Mouse (Mus musculus) limb, embryonic 13.5 days (tissue): ENCODE measurements at regions not wholly inside any gene's neighbourhood (a gene's known extent, or its start where the extent isn't known, plus 50 kb on each side); places are given as distances from the start of the nearest gene placed in this dataset.
A peak's percentile ranks its signal among the peaks of the same experiment; 100 is the strongest.

Source experiments
- ATAC-seq: fragments of 200-750 bp; cut with Nextera tagmentation; 2 replicates; pipeline ENCODE4 v1.8.0; 2017; ENCODE audit warnings: low read depth, moderate number of reproducible peaks, moderate TSS enrichment; ENCODE audit not compliant: low FRiP score
- H3K27ac ChIP-seq: fragments of 300-500 bp; sonication (generic); 2 replicates; pipeline ENCODE4 v1.5.1; 2015; ENCODE audit warnings: inconsistent platforms, mild to moderate bottlenecking, moderate library complexity
- H3K27me3 ChIP-seq: fragments of 300-500 bp; sonication (generic); 2 replicates; pipeline ENCODE4 v1.6.1; 2015; ENCODE audit warnings: mild to moderate bottlenecking, inconsistent platforms
- H3K36me3 ChIP-seq: fragments of 300-500 bp; sonication (generic); 2 replicates; pipeline ENCODE4 v1.6.1; 2015; ENCODE audit warnings: inconsistent platforms, mild to moderate bottlenecking, moderate library complexity
- H3K4me1 ChIP-seq: fragments of 300-500 bp; sonication (generic); 2 replicates; pipeline ENCODE4 v1.6.1; 2015; ENCODE audit warnings: inconsistent platforms
- H3K4me2 ChIP-seq: fragments of 300-500 bp; sonication (generic); replicated peaks from 2 replicates; pipeline ENCODE4 v1.6.1; 2015; ENCODE audit warnings: inconsistent platforms, mild to moderate bottlenecking, moderate library complexity
- H3K4me3 ChIP-seq: fragments of 300-500 bp; sonication (generic); 2 replicates; pipeline ENCODE4 v1.5.1; 2015; ENCODE audit warnings: moderate library complexity, mild to moderate bottlenecking, inconsistent platforms
- H3K9ac ChIP-seq: fragments of 300-500 bp; sonication (generic); 2 replicates; pipeline ENCODE4 v1.6.1; 2015; ENCODE audit warnings: mild to moderate bottlenecking, inconsistent platforms
- H3K9me3 ChIP-seq: fragments of 300-500 bp; sonication (generic); 2 replicates; pipeline ENCODE4 v1.6.1; 2016; ENCODE audit warnings: inconsistent platforms
- WGBS: fragments of 180-500 bp; shearing (Covaris S2); methylation state at CpG from one replicate; pipeline ENCODE4 v1.1.7; 2015; 5-methylcytosine and 5-hydroxymethylcytosine counted together

DNA sequence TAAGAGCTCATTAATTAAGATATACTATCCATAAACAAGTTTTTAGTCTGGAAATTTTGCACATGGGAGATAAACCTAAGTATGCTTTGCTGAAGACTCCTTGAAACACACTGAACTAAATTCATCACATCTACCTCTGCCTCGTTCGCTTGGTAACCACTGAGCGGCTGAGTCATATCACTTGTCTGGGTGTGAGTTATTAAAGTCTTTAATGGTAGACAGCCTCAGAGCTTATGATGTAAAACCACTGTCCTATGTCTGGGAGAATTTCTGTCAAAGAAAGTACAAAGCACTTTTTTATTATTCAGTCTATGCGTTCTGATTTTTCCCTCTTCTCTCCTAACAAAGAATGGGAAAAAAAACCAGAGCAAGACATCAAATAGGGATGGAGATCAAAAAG, 207.3 kb downstream of the Arl4a start:
- Histone ChIP-seq H3K36me3 (no peaks in the 10 kb centered on the region), H3K27me3 (no peaks in the 10 kb centered on the region), H3K4me2 (no peak overlapping the region), H3K4me1 (no peaks in the 10 kb centered on the region), H3K9ac (no peak overlapping the region), H3K9me3 (peaks cover 5% of the 10 kb centered on the region; the same call in 1 of the 2 replicates), H3K27ac (no peak overlapping the region), H3K4me3 (no peak overlapping the region)
- ATAC-seq: no peak
- 81% methylated on average over 4 of the region's 4 CpGs for WGBS

DNA sequence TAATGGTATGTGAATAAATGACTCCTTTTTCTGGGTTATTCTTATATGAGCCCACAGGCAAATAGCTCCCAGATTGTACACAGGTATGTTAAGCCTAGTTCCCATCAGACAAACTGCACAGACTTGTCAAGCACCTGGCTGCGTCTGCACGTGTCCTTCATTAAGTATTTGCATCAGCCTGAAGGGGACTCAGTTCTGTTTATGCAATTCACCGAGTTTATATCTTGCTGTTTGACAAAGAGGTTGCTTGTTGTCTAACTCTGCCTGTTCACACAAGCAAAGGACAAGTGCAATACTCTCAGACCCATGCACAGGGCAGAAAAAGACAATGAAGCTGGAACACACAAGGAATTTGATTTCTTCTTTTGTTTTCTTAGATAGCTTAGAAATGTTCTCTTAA, 215.2 kb downstream of the Arl4a start:
- H3K4me3 ChIP-seq: no peak overlapping the region
- H3K36me3 ChIP-seq: no peaks in the 10 kb centered on the region
- no peak for ATAC-seq
- H3K4me2 ChIP-seq: no peak overlapping the region
- H3K27me3 ChIP-seq: no peaks in the 10 kb centered on the region
- no peaks in the 10 kb centered on the region for H3K4me1 ChIP-seq
- H3K9ac ChIP-seq: no peak overlapping the region
- no peaks in the 10 kb centered on the region for H3K9me3 ChIP-seq
- no peak overlapping the region for H3K27ac ChIP-seq
- WGBS: 63% methylated on average over 3 of the region's 3 CpGs

DNA sequence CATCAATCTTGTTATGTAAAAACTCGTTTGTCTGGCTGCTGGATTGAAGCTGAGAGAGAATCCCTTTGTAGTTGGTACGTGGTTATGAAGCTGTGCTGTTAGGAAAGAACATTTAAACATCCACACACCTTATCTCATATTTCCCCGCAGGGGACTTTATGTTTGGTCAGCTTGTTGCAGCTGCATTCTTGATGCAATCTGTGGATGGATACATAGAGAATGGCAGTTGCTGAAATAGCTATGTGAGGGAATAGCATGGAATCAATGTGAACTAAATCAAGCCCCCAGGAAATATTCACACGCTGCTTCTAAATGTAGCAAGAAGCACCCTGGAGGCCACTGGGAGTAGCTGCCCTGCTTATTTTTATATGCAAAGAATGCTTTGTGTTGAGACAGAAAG, 236.3 kb downstream of the Arl4a start:
- Histone ChIP-seq H3K4me2 (no peak overlapping the region), H3K4me1 (no peaks in the 10 kb centered on the region), H3K9ac (no peak overlapping the region), H3K27ac (no peak overlapping the region), H3K4me3 (no peak overlapping the region), H3K36me3 (no peaks in the 10 kb centered on the region), H3K27me3 (no peaks in the 10 kb centered on the region), H3K9me3 (no peaks in the 10 kb centered on the region)
- no peak for ATAC-seq
- WGBS: 53% methylated on average over 4 of the region's 4 CpGs

GRCm38 (mm10) chr12:39797843-39798242, 240.0 kb downstream of the Arl4a start:
- Histone ChIP-seq H3K27ac (no peak overlapping the region), H3K4me2 (no peak overlapping the region), H3K36me3 (no peaks in the 10 kb centered on the region), H3K4me1 (no peaks in the 10 kb centered on the region), H3K4me3 (no peak overlapping the region), H3K9me3 (no peaks in the 10 kb centered on the region), H3K27me3 (no peaks in the 10 kb centered on the region), H3K9ac (no peak overlapping the region)
- ATAC-seq: peak; percentile 64
- WGBS: 81% methylated on average over 2 of the region's 2 CpGs

GRCm38 (mm10) chr12:39796939-39797338, 240.9 kb downstream of the Arl4a start:
- no peak overlapping the region for H3K27ac ChIP-seq
- H3K36me3 ChIP-seq: no peaks in the 10 kb centered on the region
- no peak overlapping the region for H3K9ac ChIP-seq
- H3K4me2 ChIP-seq: no peak overlapping the region
- H3K27me3 ChIP-seq: no peaks in the 10 kb centered on the region
- H3K9me3 ChIP-seq: no peaks in the 10 kb centered on the region
- no peak overlapping the region for H3K4me3 ChIP-seq
- H3K4me1 ChIP-seq: no peaks in the 10 kb centered on the region
- ATAC-seq: no peak
- 88% methylated on average over 3 of the region's 3 CpGs for WGBS

DNA sequence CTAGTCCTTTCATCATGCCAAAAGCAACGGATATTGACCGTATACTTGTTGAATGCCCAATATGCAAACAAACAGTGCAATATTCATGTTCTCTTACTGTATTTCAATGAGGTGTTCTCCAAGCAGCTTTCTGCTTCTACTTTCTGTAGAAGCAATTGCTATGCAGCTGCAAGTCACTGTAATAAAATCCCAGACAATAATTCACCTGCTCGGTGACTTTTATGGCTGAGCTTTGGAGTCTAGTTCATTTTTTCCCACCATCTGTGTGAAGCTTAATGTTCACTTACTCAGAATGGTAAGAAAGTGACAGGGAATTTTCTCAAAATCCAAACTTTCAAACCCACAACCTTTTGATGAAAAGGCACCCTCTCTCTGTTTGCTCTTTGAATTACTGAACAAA, 252.8 kb downstream of the Arl4a start:
- Histone ChIP-seq H3K4me3 (no peak overlapping the region), H3K9me3 (no peaks in the 10 kb centered on the region), H3K9ac (no peak overlapping the region), H3K4me1 (peaks cover 8% of the 10 kb centered on the region), H3K27me3 (no peaks in the 10 kb centered on the region), H3K27ac (no peak overlapping the region), H3K36me3 (no peaks in the 10 kb centered on the region), H3K4me2 (no peak overlapping the region)
- ATAC-seq: no peak
- 41% methylated on average over 3 of the region's 3 CpGs for WGBS

- Histone ChIP-seq H3K9ac (no peak overlapping the region), H3K4me1 (peaks cover 8% of the 10 kb centered on the region), H3K36me3 (no peaks in the 10 kb centered on the region), H3K27ac (no peak overlapping the region), H3K4me3 (no peak overlapping the region), H3K27me3 (no peaks in the 10 kb centered on the region), H3K4me2 (no peak overlapping the region), H3K9me3 (no peaks in the 10 kb centered on the region)
- no peak for ATAC-seq
- 64% methylated on average over 3 of the region's 3 CpGs for WGBS
These were observed 253.3 kb downstream of the Arl4a start for GRCm38 (mm10) chr12:39784532-39784931.

DNA sequence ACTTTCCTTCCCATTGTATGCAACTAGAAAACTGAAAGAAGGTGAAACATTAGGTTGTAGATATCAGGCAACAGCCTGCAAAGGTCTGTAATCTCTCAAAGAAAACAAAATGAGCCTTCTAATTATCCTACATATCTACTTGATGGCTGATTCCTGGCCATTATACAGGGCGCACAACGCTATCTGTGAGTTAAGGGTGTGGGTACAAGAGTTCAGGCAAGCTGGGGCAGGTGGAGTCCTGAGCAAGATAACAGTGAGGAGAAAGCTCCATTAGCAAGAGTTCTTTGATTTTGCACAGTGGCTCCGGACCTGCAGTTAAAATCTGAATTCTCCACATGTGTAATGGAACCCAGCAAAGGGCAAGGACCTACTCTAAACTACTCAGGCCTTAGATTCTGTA, 261.7 kb downstream of the Arl4a start:
- no peak overlapping the region for H3K4me3 ChIP-seq
- H3K27ac ChIP-seq: no peak overlapping the region
- no peaks in the 10 kb centered on the region for H3K27me3 ChIP-seq
- no peaks in the 10 kb centered on the region for H3K36me3 ChIP-seq
- H3K4me1 ChIP-seq: no peaks in the 10 kb centered on the region
- WGBS: 81% methylated on average over 3 of the region's 3 CpGs
- no peak overlapping the region for H3K9ac ChIP-seq
- no peaks in the 10 kb centered on the region for H3K9me3 ChIP-seq
- ATAC-seq: no peak
- no peak overlapping the region for H3K4me2 ChIP-seq

DNA sequence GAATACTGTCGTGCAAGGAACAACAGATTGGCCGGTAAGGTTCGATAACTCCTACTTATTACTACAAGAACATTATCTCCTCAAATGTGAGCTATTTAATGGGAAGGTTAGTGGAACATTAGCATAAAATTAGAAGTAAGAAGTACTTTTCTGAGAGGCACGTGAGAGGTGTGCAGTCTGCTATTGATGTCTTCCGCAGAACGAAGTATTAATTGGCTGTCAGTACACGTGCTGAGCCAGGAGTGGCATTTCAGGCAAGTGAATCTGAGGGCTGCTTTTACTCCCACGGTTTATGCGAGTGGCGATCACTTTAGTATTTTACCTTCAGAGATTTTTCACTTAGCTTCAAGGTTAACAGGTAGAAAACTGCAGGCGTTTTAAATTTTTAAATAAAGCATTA, 270.8 kb downstream of the Arl4a start:
- H3K9me3 ChIP-seq: no peaks in the 10 kb centered on the region
- no peak overlapping the region for H3K4me3 ChIP-seq
- ATAC-seq: no peak
- no peaks in the 10 kb centered on the region for H3K36me3 ChIP-seq
- no peaks in the 10 kb centered on the region for H3K27me3 ChIP-seq
- H3K27ac ChIP-seq: no peak overlapping the region
- H3K4me2 ChIP-seq: no peak overlapping the region
- H3K9ac ChIP-seq: no peak overlapping the region
- H3K4me1 ChIP-seq: no peaks in the 10 kb centered on the region
- 80% methylated on average over 11 of the region's 11 CpGs for WGBS

- Histone ChIP-seq H3K27me3 (no peaks in the 10 kb centered on the region), H3K4me2 (no peak overlapping the region), H3K4me3 (no peak overlapping the region), H3K9ac (no peak overlapping the region), H3K27ac (no peak overlapping the region), H3K4me1 (no peaks in the 10 kb centered on the region), H3K36me3 (no peaks in the 10 kb centered on the region), H3K9me3 (no peaks in the 10 kb centered on the region)
- ATAC-seq: no peak
- WGBS: 86% methylated on average over 3 of the region's 3 CpGs
These were observed 274.3 kb downstream of the Arl4a start for GRCm38 (mm10) chr12:39763529-39763928.

GRCm38 (mm10) chr12:39761946-39762345, 275.9 kb downstream of the Arl4a start:
- H3K9ac ChIP-seq: no peak overlapping the region
- no peaks in the 10 kb centered on the region for H3K36me3 ChIP-seq
- WGBS: 67% methylated on average over 5 of the region's 5 CpGs
- no peaks in the 10 kb centered on the region for H3K27me3 ChIP-seq
- no peaks in the 10 kb centered on the region for H3K4me1 ChIP-seq
- H3K4me3 ChIP-seq: no peak overlapping the region
- ATAC-seq: no peak
- no peak overlapping the region for H3K4me2 ChIP-seq
- no peak overlapping the region for H3K27ac ChIP-seq
- H3K9me3 ChIP-seq: no peaks in the 10 kb centered on the region

GRCm38 (mm10) chr12:39761326-39761725, 276.5 kb downstream of the Arl4a start:
- H3K4me2 ChIP-seq: no peak overlapping the region
- no peaks in the 10 kb centered on the region for H3K27me3 ChIP-seq
- H3K4me1 ChIP-seq: no peaks in the 10 kb centered on the region
- H3K4me3 ChIP-seq: no peak overlapping the region
- no peak overlapping the region for H3K9ac ChIP-seq
- H3K27ac ChIP-seq: no peak overlapping the region
- H3K36me3 ChIP-seq: no peaks in the 10 kb centered on the region
- no peak for ATAC-seq
- no peaks in the 10 kb centered on the region for H3K9me3 ChIP-seq
- WGBS: 74% methylated on average over 1 of the region's 1 CpGs

DNA sequence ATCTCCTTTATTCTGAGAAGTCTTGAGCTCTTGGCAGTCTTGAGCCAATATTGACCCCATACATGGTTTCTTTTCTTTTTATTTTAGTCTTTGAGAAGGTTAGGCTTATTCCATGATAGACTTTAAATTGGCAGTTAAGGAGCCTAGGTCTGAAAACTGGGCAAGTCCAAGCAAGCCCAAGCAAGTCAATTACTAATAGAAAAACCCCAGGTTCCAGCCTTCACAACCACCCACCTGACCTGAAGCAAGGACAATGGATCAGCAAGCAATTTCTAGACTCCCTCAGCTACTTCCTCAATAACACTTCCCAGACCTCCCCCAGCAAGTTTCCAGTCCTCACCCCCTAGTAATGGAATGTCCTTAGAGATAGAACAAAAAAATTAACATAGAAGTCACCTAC, 279.9 kb downstream of the Arl4a start:
- no peaks in the 10 kb centered on the region for H3K9me3 ChIP-seq
- H3K9ac ChIP-seq: no peak overlapping the region
- no peaks in the 10 kb centered on the region for H3K27me3 ChIP-seq
- no peak for ATAC-seq
- H3K27ac ChIP-seq: no peak overlapping the region
- no peaks in the 10 kb centered on the region for H3K4me1 ChIP-seq
- no peak overlapping the region for H3K4me3 ChIP-seq
- H3K4me2 ChIP-seq: no peak overlapping the region
- H3K36me3 ChIP-seq: no peaks in the 10 kb centered on the region

DNA sequence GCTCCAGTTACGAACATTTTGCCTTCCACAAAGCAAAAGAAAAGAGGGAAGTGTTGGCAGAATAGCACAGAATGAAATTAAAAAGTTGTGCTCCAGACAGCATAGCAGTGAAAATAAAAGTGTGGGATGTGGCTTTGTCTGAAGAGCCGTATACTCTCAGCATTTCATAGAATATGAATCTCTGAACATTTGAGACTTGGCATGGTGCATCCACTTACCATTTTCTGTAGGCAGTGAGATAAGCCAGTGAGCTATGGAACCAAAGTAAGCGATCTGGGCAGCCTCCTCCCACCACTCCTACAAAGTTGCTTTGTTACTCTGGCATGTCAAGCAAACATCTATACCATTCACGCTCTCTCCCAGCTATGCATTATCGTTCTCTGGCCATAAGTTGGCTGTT, 286.0 kb downstream of the Arl4a start:
- Histone ChIP-seq H3K9me3 (no peaks in the 10 kb centered on the region), H3K4me3 (no peak overlapping the region), H3K4me1 (no peaks in the 10 kb centered on the region), H3K27me3 (no peaks in the 10 kb centered on the region), H3K27ac (no peak overlapping the region), H3K9ac (no peak overlapping the region), H3K36me3 (no peaks in the 10 kb centered on the region), H3K4me2 (no peak overlapping the region)
- 86% methylated on average over 5 of the region's 5 CpGs for WGBS
- no peak for ATAC-seq
